Mouse (Mus musculus) cerebellum, adult 2 months (tissue): ENCODE data around the gene Acacb. TPM values are rescaled to one million over a fixed set of nuclear protein-coding genes. Genes with fewer than 3 reads are reported as not detected.
A peak's percentile ranks its signal among the peaks of the same experiment; 100 is the strongest.

Source experiments
- DNase-seq, 2 experiments: peaks; one replicate each; pipeline ENCODE4 v3.0.0; 2021
- H3K27ac ChIP-seq: fragments of 200-500 bp; 2 replicates; pipeline ENCODE4 v1.5.1; 2012; ENCODE audit warnings: low read length, control low read depth, inconsistent platforms; ENCODE audit not compliant: insufficient read depth
- H3K27me3 ChIP-seq: fragments of 200-500 bp; 2 replicates; pipeline ENCODE4 v1.6.1; 2012; ENCODE audit warnings: inconsistent platforms, mild to moderate bottlenecking, low read length, moderate library complexity; ENCODE audit not compliant: control insufficient read depth, insufficient read depth
- H3K4me1 ChIP-seq: fragments of 200-500 bp; 2 replicates; pipeline ENCODE4 v1.6.1; 2011; ENCODE audit warnings: low read length; ENCODE audit not compliant: control insufficient read depth, insufficient read depth
- H3K4me3 ChIP-seq: fragments of 200-500 bp; replicated peaks from 2 replicates; pipeline ENCODE3; 2011; ENCODE audit warnings: mild to moderate bottlenecking, low read depth, low read length, control low read depth; ENCODE audit not compliant: insufficient read depth
- CTCF ChIP-seq: fragments of 200-500 bp; IDR thresholded peaks from 2 replicates; pipeline ENCODE4 v1.5.1; 2011; ENCODE audit warnings: low read depth, mild to moderate bottlenecking, control low read depth, low read length, moderate library complexity, borderline replicate concordance; ENCODE audit not compliant: insufficient read depth
- POLR2A ChIP-seq: fragments of 200-500 bp; IDR thresholded peaks from 2 replicates; pipeline ENCODE4 v1.6.1; 2011; ENCODE audit warnings: low read length, control low read depth, borderline replicate concordance; ENCODE audit not compliant: insufficient read depth
- whole genome bisulfite sequencing: fragments of 180-500 bp; shearing (Covaris S2); methylation state at CpG from one replicate; pipeline ENCODE4 v1.1.7; 2018; 5-methylcytosine and 5-hydroxymethylcytosine counted together
- polyA plus RNA-seq: library from polyadenylated mRNA; depleted of rRNA; stranded (reverse); fragments of >200 nt; gene quantifications from 2 replicates; pipeline ENCODE4 v1.2.3, GENCODE M21; 2012

Gene Acacb
- polyA plus RNA-seq, 1 experiment: 4.6 TPM

DNA sequence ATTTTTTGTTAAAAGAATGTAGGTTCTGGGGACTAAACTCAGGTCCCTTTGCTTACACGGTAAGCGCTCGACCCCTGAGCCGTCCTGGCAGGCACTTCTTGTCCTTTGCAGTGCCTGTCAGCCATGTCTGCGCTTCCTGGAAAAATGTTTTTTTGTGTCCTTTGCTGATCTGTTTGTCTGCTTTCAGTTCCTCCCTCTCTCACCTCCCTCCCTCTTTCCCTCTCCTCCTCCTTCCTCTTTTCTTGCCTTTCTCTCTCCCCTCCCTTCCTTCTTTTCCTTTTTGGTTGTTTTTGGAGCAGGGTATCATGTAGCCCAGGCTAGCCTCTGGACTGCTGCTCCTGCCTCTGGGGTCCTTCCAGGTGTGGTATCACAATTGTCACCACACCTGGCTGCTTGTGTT lies 31.3 kb upstream of the Acacb start:
- no peak for DNase-seq
- TF ChIP-seq CTCF: no peak
- TF ChIP-seq POLR2A: no peak
- Histone ChIP-seq H3K27me3 (no peaks in the 10 kb centered on the region), H3K4me3 (no peak overlapping the region), H3K4me1 (no peaks in the 10 kb centered on the region; the same call in 1 of the 2 replicates), H3K27ac (no peak overlapping the region)
- 79% methylated on average over 5 of the region's 5 CpGs for WGBS

DNA sequence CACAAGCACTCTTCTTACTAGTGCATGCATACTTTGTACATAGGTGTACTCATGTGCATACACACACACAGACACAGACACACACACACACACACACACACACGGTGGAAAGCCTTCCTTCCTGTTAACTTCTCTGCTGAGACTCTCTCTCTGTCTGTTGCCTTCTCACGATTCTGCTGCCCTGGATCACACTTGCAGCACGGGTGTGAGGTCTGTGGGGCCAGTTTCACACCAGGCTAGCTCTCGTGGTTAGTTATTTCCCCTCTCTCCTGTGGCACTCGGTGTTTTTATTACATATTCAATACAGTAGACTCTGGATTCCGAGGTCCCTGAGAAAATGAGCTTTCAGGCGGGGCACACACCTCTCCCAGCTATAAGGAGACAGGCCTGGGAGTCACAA lies 29.7 kb upstream of the Acacb start:
- 88% methylated on average over 7 of the region's 7 CpGs for WGBS

DNA sequence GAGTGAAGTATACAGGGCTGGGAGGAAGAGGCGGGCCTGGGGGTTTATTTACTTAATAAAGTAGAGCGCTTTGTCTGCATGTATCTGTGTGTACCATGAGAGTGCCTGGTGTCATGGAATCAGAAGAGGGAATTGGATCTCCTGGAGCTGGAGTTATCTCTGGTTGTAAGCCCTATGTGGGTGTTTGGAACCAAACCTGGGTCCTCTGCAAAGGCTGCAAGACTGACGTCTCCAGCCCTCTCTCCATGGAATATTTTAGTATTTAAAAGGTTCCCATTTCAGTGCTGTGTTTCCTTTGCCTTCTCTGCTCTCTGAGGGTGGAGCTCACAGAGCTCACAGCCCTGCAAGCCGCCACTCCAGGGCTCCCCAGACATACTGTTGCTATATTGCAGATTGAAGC lies 26.5 kb upstream of the Acacb start:
- no peak overlapping the region for H3K27ac ChIP-seq
- TF ChIP-seq POLR2A (no peak), CTCF (no peak)
- H3K27me3 ChIP-seq: no peaks in the 10 kb centered on the region
- DNase-seq: no peak
- no peaks in the 10 kb centered on the region; the same call in 1 of the 2 replicates for H3K4me1 ChIP-seq
- 90% methylated on average over 4 of the region's 4 CpGs for WGBS
- H3K4me3 ChIP-seq: no peak overlapping the region

More for the DNA sequence above, 29.7 kb upstream of the Acacb start:
- no peak overlapping the region for H3K27ac ChIP-seq
- no peaks in the 10 kb centered on the region; the same call in 1 of the 2 replicates for H3K4me1 ChIP-seq
- H3K27me3 ChIP-seq: no peaks in the 10 kb centered on the region
- no peak for DNase-seq
- H3K4me3 ChIP-seq: no peak overlapping the region
- no peak for TF ChIP-seq CTCF
- TF ChIP-seq POLR2A: no peak

DNA sequence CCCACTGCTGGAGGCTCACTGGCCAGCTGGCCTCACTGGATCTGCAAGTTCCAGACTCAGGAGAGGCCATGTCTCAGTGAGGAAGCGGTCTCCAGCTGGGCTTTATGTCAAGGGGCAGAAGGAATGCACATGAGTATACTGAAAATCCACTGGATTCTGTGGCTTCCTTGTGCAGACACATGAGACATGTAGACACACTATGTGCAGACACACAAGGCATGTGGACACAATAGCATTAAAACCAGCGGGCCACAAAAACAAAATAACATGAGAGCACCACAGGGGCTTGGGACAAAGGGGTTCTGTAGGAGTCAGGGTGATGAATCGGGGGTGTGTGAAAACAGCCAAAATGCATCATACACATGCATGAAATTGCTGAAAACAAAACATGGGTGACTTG lies 20.3 kb upstream of the Acacb start:
- Histone ChIP-seq H3K4me3 (no peak overlapping the region), H3K27me3 (no peaks in the 10 kb centered on the region), H3K4me1 (no peaks in the 10 kb centered on the region), H3K27ac (no peak overlapping the region)
- 88% methylated on average over 3 of the region's 3 CpGs for WGBS
- DNase-seq: no peak
- TF ChIP-seq POLR2A (no peak), CTCF (no peak)

DNA sequence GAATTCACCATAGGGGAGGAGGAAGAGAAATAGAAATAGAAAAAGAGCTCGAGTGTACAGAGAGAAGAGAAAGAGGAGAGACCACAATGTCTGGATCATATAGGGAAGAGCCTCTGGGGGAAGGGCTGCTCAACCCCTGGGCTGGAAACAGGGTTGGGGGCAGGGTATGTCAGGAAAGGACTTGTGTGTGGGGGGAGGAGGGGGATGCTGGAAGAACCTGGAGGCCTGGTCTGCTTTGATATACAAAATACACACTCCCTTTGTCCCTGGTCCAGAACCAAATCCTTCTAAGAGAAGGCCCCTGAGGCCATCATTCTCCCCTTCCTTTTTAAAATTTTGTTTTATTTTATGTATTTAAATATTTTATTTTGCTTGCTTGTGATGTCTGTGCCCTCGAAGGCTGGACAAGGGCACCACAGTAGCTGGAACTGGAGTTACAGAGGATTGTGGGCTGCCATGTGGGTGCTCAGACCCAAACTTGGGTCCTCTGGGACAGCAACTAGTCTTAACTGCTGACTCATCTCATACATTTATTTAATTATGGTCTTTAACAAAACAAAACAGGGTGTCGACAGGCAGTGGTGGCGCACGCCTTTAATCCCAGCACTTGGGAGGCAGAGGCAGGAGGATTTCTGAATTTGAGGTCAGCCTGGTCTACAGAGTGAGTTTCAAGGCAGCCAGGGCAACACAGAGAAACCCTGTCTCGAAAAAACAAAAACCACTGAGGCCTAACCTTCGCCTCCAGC lies 19.7 kb upstream of the Acacb start:
- Histone ChIP-seq H3K27ac (no peak overlapping the region), H3K4me3 (peak overlapping the region; percentile 79), H3K27me3 (no peaks in the 10 kb centered on the region), H3K4me1 (no peaks in the 10 kb centered on the region)
- no peak for DNase-seq
- TF ChIP-seq POLR2A: no peak
- no peak for TF ChIP-seq CTCF
- WGBS: 91% methylated on average over 7 of the region's 7 CpGs

DNA sequence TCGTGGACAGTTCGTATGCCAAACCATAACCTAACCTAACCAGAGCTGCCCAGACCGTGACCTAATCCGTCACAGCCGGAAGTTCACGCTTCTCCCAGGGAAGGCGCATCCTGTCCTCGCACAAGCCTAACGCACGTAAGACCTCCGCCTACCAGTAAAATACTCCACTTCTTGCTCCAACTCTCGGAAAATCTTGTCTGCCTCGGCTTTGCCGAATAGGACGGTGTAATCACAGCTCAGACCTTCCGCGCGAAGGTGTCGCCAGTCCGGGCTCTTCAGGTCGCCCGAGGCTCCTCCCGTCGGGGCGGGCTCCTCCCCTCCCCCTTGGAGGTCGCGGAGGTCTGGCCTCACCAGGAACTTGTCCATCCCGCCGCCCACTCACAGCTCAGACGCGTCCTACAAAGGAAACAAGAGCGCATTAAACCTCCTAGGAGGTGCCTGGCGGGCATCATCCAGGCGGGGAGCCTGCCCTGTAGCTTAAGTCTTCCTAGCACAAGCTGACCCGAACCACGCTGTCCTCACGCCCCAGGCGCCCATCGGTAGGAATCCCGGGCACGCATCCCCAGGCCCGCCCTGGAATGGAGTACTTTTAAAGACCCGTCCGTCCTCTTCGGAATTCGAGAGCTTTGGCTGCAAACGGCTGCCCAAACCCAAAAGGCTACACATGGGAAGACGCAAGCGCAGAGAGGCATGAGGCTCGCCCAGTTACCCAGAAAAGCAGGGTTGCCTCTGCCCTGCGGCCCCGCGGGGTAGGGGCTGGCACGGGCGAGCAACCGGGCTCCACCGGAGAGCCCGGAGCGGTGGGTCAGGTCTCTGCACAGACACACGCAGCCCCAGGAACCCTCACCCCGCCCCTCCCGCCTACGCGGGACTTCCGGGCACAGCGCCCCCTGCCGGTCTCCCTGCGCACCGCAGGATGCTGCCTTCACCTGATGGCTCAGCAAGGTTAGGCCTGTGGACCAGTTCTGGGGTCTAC lies 18.7 kb upstream of the Acacb start, which contains the start of gene Alkbh2:
Gene Alkbh2, minus strand, starts transcription at position 845 of the 976 bp plus-strand sequence.
- DNase-seq: peak; percentile 80 to 90
- peak within 1 kb of the TSS; percentile 79 for H3K4me3 ChIP-seq
- no peaks in the 10 kb centered on the region for H3K4me1 ChIP-seq
- under 1% methylated on average over 69 of the region's 69 CpGs for WGBS
- peak; percentile 93 for TF ChIP-seq CTCF
- peak; percentile 42; the same call in 1 of the 2 replicates for TF ChIP-seq POLR2A
- H3K27me3 ChIP-seq: no peaks in the 10 kb centered on the region
- peak within 1 kb of the TSS; percentile 45 for H3K27ac ChIP-seq

DNA sequence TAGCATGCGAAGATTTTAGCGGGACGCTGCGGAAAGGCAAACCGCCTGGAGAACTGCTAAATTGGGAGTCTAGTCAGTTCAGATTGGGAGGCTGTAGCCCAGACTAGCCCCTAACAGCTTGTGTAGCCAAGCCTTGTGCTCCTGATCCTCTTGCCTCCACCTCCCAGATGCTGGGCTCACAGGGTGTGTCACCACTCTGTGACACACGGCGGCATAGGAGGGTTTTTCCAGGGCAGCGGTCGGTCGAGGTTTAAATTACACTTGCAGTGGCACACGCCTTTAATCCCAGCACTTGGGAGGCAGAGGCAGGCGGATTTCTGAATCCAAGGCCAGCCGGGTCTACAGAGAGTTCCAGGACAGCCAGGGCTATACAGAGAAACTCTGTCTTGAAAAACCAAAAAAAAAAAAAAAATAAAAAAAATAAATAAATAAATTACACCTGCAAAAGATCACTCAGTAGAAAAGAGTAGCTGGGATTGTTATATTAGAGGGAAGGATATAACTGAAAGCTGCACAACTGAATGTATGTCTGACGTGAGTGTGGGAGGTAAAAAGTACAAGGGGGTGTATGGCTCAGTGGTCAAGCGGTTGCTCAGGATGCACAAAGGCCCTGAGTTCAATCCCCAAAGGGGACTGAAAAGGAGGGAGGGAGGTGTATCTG lies 16.7 kb upstream of the Acacb start:
- Histone ChIP-seq H3K4me1 (no peaks in the 10 kb centered on the region), H3K27ac (no peak overlapping the region), H3K4me3 (no peak overlapping the region), H3K27me3 (no peaks in the 10 kb centered on the region)
- DNase-seq: no peak
- no peak for TF ChIP-seq CTCF
- no peak for TF ChIP-seq POLR2A
- 79% methylated on average over 15 of the region's 15 CpGs for WGBS
